Mouse (Mus musculus): ENCODE measurements around the gene Tmem97.

- no peak for TF ChIP-seq POLR2A (IDR thresholded peaks at IDR 0.05; ENCODE audit: borderline replicate concordance, extremely low read depth, low read depth, low read length)
- no peak for TF ChIP-seq CTCF (IDR thresholded peaks at IDR 0.05; ENCODE audit: insufficient read depth, low read length)
Observed at GRCm38 (mm10) chr11:78574975-78575374, 24.4 kb upstream of the Tmem97 start.
